Mouse (Mus musculus): Measurements from ENCODE around the gene Ap1g1. TPM values are rescaled to one million over a fixed set of nuclear protein-coding genes. Genes with fewer than 3 reads are reported as not detected.
"Not testable (repeated sequence)": the region's sequence is repeated elsewhere in the genome, so short reads cannot be mapped to it uniquely, and the experiment has no call there.

Gene Ap1g1
- polyA plus RNA-seq, 1 experiment from 2014 or later: 62.9 TPM

- H3K4me1 ChIP-seq; ATAC-seq (ENCODE audit: low FRiP score, low read depth): not testable (repeated sequence)
- 85% methylated on average over 4 of the region's 4 CpGs for WGBS
Measured at GRCm38 (mm10) chr8:109755554-109755953, 22.8 kb upstream of the Ap1g1 start.

GRCm38 (mm10) chr8:109756849-109757248 lies 21.5 kb upstream of the Ap1g1 start:
- Histone ChIP-seq H3K27me3 (replicated peaks) (no peaks in the 10 kb centered on the region), H3K36me3 (no peaks in the 10 kb centered on the region), H3K4me1 (no peaks in the 10 kb centered on the region), H3K4me3 (no peak overlapping the region), H3K27ac (no peak overlapping the region), H3K9ac (no peak overlapping the region), H3K4me2 (replicated peaks) (no peak overlapping the region), H3K9me3 (no peaks in the 10 kb centered on the region)
- 76% methylated on average over 3 of the region's 3 CpGs for WGBS
- no peak for ATAC-seq (ENCODE audit: low FRiP score, low read depth)

More at GRCm38 (mm10) chr8:109755554-109755953, 22.8 kb upstream of the Ap1g1 start:
- not testable (repeated sequence) for H3K27me3 ChIP-seq (replicated peaks); H3K4me3 ChIP-seq; H3K27ac ChIP-seq; H3K9me3 ChIP-seq; H3K4me2 ChIP-seq (replicated peaks); H3K36me3 ChIP-seq; H3K9ac ChIP-seq

- WGBS: 93% methylated on average over 7 of the region's 7 CpGs
- Histone ChIP-seq H3K4me1 (no peaks in the 10 kb centered on the region), H3K27me3 (replicated peaks) (no peaks in the 10 kb centered on the region), H3K27ac (no peak overlapping the region), H3K36me3 (no peaks in the 10 kb centered on the region), H3K9me3 (peaks cover 9% of the 10 kb centered on the region), H3K4me2 (replicated peaks) (no peak overlapping the region), H3K9ac (no peak overlapping the region), H3K4me3 (no peak overlapping the region)
- no peak for ATAC-seq (ENCODE audit: low FRiP score, low read depth)
Measured at GRCm38 (mm10) chr8:109759426-109759825, 18.9 kb upstream of the Ap1g1 start.

DNA sequence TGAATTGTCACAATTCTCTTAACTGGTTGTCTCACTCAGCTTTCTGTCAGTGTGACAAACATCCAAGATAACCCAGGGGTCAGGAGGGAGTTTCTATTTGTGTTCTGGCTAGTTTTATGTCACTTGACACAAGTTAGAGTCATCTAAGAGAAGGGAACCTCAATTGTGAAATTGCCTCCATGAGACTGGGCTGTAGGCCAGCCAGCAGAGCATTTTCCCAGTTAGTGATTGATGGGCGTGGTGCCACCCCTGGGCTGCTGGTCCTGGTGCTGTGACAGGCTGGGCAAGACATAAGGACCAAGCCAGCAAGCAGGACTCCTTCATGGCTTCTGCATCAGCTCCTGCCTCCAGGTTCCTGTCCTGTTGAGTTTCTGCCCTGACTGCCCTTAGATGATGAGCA lies 18.1 kb upstream of the Ap1g1 start:
- Histone ChIP-seq H3K4me1 (no peaks in the 10 kb centered on the region), H3K9me3 (peaks cover 9% of the 10 kb centered on the region), H3K27me3 (replicated peaks) (no peaks in the 10 kb centered on the region), H3K36me3 (no peaks in the 10 kb centered on the region), H3K27ac (no peak overlapping the region), H3K9ac (no peak overlapping the region), H3K4me2 (replicated peaks) (no peak overlapping the region), H3K4me3 (no peak overlapping the region)
- WGBS: 63% methylated on average over 1 of the region's 1 CpGs
- ATAC-seq (ENCODE audit: low FRiP score, low read depth): no peak

DNA sequence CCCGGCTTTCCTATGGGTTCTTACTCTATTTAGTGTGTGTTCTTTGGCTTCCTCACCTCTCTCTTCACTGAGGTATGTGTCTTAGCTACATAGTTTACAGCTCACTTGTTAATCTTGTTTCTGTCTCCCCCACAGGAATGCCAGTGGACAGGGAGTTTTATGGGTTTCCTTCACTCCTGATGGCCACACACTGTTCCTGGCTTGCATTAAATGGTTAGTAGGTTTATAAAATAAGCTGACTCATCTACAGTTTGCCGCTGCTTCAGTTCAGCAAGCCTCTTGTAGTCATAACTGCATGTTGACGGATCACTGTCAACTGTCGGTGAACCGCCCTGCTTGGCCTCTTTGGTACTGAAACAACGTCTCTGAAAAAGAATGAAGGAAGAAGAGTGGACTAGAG lies 14.3 kb upstream of the Ap1g1 start:
- Histone ChIP-seq H3K9ac (no peak overlapping the region), H3K27me3 (replicated peaks) (no peaks in the 10 kb centered on the region), H3K36me3 (no peaks in the 10 kb centered on the region), H3K9me3 (peaks cover 9% of the 10 kb centered on the region), H3K4me1 (no peaks in the 10 kb centered on the region), H3K4me3 (no peak overlapping the region), H3K4me2 (replicated peaks) (no peak overlapping the region), H3K27ac (no peak overlapping the region)
- WGBS: 89% methylated on average over 6 of the region's 6 CpGs
- no peak for ATAC-seq (ENCODE audit: low FRiP score, low read depth)

GRCm38 (mm10) chr8:109766081-109766480 lies 12.3 kb upstream of the Ap1g1 start:
- no peak overlapping the region for H3K4me3 ChIP-seq
- H3K9ac ChIP-seq: no peak overlapping the region
- no peak for ATAC-seq (ENCODE audit: low FRiP score, low read depth)
- 74% methylated on average over 7 of the region's 7 CpGs for WGBS
- H3K27ac ChIP-seq: no peak overlapping the region
- H3K4me1 ChIP-seq: no peaks in the 10 kb centered on the region
- H3K4me2 ChIP-seq (replicated peaks): no peak overlapping the region
- no peaks in the 10 kb centered on the region for H3K27me3 ChIP-seq (replicated peaks)
- H3K36me3 ChIP-seq: no peaks in the 10 kb centered on the region
- H3K9me3 ChIP-seq: peaks cover 9% of the 10 kb centered on the region

- no peak overlapping the region for H3K9ac ChIP-seq
- H3K9me3 ChIP-seq: no peaks in the 10 kb centered on the region
- no peak overlapping the region for H3K27ac ChIP-seq
- H3K4me1 ChIP-seq: no peaks in the 10 kb centered on the region
- 0 out of 2 replicates have a peak, but pooled peaks cover 3% of the 10 kb centered on the region for H3K27me3 ChIP-seq (replicated peaks)
- H3K4me3 ChIP-seq: no peak overlapping the region
- no peak for ATAC-seq (ENCODE audit: low FRiP score, low read depth)
- 51% methylated on average over 3 of the region's 3 CpGs for WGBS
- no peak overlapping the region for H3K4me2 ChIP-seq (replicated peaks)
- no peaks in the 10 kb centered on the region for H3K36me3 ChIP-seq
Measured at GRCm38 (mm10) chr8:109773154-109773553, 5.2 kb upstream of the Ap1g1 start.

DNA sequence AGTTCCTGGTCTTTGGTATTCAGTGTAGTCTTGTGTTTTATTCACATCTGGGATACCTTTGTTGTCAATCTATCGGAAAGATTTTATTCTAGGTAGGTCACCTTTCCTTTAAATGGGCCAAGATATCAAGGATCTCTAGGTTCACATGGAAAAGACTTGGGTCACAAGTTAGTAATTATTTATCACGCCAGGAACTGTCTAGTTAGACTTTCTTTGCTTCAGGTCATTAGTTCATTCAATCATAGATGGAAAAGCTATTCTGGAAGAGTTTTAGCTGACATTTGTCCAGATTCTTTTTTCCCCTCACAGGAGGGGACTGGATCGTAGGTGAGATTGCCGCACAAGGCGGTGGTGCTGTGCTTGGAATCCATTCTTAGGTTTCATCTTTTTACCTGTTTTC lies 503 bp upstream of the Ap1g1 start:
- H3K4me2 ChIP-seq (replicated peaks): peak overlapping the region; percentile 89
- H3K27ac ChIP-seq: no peak overlapping the region
- peaks cover 13% of the 10 kb centered on the region for H3K4me1 ChIP-seq
- no peaks in the 10 kb centered on the region for H3K9me3 ChIP-seq
- WGBS: 25% methylated on average over 5 of the region's 5 CpGs
- H3K36me3 ChIP-seq: no peaks in the 10 kb centered on the region
- ATAC-seq (ENCODE audit: low FRiP score, low read depth): 0 out of 2 replicates have a peak, but pooled peaks have one; percentile 1
- 0 out of 2 replicates have a peak, but pooled peaks cover 3% of the 10 kb centered on the region for H3K27me3 ChIP-seq (replicated peaks)
- H3K9ac ChIP-seq: peak overlapping the region; percentile 17; the same call in 1 of the 2 replicates
- H3K4me3 ChIP-seq: peak overlapping the region; percentile 78; the same call in 1 of the 2 replicates

GRCm38 (mm10) chr8:109778993-109779421 lies 653 bp downstream of the Ap1g1 start:
- peak; percentile 79 for ATAC-seq (ENCODE audit: low FRiP score, low read depth)
- peak overlapping the region; percentile 89 for H3K4me2 ChIP-seq (replicated peaks)
- peak overlapping the region; percentile 94 for H3K9ac ChIP-seq
- H3K4me3 ChIP-seq: peak overlapping the region; percentile 78
- peak overlapping the region; percentile 89 for H3K27ac ChIP-seq
- WGBS: under 1% methylated on average over 32 of the region's 32 CpGs
- no peaks in the 10 kb centered on the region for H3K36me3 ChIP-seq
- H3K9me3 ChIP-seq: no peaks in the 10 kb centered on the region
- peaks cover 13% of the 10 kb centered on the region for H3K4me1 ChIP-seq
- H3K27me3 ChIP-seq (replicated peaks): 0 out of 2 replicates have a peak, but pooled peaks cover 3% of the 10 kb centered on the region

DNA sequence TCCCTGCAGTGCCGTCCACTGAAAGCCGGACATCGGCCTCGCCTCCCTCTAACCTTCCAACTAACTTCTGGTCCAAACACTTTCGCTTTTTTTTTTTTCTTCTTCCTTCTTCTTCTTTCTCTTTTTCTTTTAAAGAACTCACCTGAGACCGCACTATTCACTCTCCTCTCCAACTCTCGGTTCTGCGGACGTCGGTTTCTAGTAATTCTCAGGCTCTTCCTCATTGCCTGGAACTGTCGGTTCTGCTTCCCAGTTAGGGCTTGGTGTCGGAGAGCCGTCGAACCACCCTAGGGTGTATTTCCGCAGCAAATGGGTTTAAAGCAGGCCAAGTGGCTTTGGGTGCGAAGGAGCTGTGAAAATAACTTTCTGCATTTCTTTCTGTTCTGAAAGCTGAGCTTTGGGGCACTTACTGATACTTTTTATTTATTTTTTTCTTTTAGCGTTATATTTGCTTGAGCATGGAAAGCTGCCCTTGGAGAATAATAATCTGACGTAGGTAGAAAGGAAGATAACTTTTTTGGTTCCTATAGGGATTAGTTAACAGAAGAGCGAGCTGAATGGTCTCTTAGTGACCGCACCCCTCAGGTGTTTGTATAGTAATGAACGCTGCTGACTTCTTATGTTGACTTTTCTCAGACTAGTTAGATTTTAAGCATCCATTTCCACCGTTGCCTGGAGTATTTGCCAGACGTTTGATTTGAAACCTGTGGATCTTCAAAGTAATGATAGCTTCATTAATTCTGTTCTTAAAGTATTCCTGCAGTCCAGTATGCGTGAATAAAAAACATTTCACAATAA lies 1.3 kb downstream of the Ap1g1 start:
- no peak overlapping the region for H3K27ac ChIP-seq
- 25% methylated on average over 24 of the region's 24 CpGs for WGBS

DNA sequence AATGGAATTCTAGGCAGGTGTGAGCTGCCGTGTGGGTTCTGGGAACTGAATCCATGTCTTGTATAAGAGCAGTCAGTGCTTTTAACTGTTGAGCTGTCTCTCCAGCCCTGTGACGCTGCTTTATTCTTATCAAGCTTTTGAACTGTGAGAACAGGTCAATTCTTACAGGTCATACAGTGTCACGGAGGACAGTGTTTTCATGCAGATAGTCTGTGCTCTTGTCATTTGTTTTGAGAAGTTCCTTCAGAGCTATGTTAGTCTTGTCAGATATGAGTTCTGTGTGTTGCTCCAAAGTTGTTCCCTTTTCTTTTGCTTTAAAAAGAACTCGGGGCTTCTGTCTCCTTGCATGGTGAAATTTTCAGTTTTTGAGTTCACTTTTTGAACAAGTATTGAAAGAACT lies 2.2 kb downstream of the Ap1g1 start:
- peak overlapping the region; percentile 89 for H3K4me2 ChIP-seq (replicated peaks)
- WGBS: 84% methylated on average over 4 of the region's 4 CpGs

More for the DNA sequence above, 1.3 kb downstream of the Ap1g1 start:
- Histone ChIP-seq H3K4me1 (peaks cover 13% of the 10 kb centered on the region), H3K4me2 (replicated peaks) (peak overlapping the region; percentile 89), H3K4me3 (peak overlapping the region; percentile 78), H3K36me3 (no peaks in the 10 kb centered on the region), H3K9ac (peak overlapping the region; percentile 94), H3K9me3 (no peaks in the 10 kb centered on the region), H3K27me3 (replicated peaks) (0 out of 2 replicates have a peak, but pooled peaks cover 3% of the 10 kb centered on the region)
- no peak for ATAC-seq (ENCODE audit: low FRiP score, low read depth)

DNA sequence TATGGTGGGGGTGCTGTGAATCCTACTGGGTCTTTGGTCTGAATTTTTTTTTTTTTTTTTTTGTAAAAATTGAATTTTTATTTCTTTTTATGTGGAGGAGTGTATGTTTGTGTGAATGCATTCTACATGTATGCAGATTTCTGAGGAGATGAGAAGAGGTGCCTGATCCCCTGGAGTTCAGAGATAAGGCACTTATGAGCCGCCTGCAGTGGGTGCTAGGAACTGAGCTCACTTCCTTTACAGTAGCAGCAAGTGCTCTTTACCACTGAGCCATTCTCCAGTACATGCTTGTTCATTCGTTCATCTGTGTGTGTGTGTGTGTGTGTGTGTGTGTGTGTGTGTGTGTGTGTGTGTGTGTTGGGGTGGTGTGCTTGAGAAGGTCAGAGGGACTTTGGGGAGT lies 12.6 kb downstream of the Ap1g1 start:
- no peaks in the 10 kb centered on the region for H3K4me1 ChIP-seq
- H3K27ac ChIP-seq: no peak overlapping the region
- H3K4me2 ChIP-seq (replicated peaks): no peak overlapping the region
- H3K9ac ChIP-seq: no peak overlapping the region
- no peaks in the 10 kb centered on the region for H3K36me3 ChIP-seq
- H3K4me3 ChIP-seq: no peak overlapping the region
- no peaks in the 10 kb centered on the region for H3K27me3 ChIP-seq (replicated peaks)
- no peaks in the 10 kb centered on the region for H3K9me3 ChIP-seq
- WGBS: 88% methylated on average over 2 of the region's 2 CpGs
- no peak for ATAC-seq (ENCODE audit: low FRiP score, low read depth)

More for the DNA sequence above, 2.2 kb downstream of the Ap1g1 start:
- Histone ChIP-seq H3K27ac (no peak overlapping the region), H3K9ac (no peak overlapping the region), H3K27me3 (replicated peaks) (0 out of 2 replicates have a peak, but pooled peaks cover 3% of the 10 kb centered on the region), H3K36me3 (no peaks in the 10 kb centered on the region), H3K4me1 (peaks cover 13% of the 10 kb centered on the region), H3K9me3 (no peaks in the 10 kb centered on the region), H3K4me3 (no peak overlapping the region)
- no peak for ATAC-seq (ENCODE audit: low FRiP score, low read depth)
